Comparison of ENCODE assay signal across 9 mouse cellular contexts in the genomic region with DNA sequence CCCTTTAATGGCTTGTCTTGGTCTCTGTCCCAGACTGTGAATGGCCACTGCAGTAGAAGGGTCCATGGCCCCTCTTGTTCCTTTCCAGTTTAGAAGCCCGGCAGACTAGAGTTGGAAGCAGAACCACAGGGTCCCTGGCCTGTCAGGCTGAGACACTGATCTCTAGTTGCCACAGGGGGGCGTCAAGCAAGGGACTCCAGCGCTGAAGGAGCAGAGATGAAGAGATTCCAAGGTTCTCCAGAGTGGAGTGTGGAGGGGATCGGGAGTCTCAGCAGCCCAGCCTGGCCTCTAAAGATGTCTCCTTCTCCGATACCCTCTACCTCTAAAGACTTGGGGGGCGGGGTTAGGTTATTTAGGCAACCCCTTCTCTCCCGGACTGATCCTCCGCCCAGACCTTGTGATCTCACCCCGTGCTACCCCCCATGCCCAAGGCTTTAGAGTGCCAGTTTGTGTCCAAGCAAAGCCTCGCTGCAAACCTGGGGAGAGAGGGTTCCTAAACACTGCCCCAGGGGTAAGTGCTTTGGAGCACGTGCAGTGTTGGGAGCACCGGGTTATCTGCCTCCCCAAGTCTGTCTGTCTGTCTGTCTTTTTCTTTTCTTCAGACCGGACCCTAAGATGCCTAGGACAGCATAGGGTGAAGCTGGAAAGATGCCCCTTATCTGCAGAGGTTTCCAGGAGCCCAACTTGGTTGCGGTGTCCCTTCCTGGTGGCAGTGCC. TPM values are rescaled to one million over a fixed set of nuclear protein-coding genes. Genes with fewer than 3 reads are reported as not detected.
DNase-seq lines count a peak whose midpoint lies in the region; ATAC-seq and TF ChIP-seq lines count a peak whose summit lies in the region.
"Had no signal": no experiment of that assay in that cellular context is flagged by ENCODE, and none has a peak within 500 bp of the region (broad histone marks: within the 10 kb centered on the region; RNA-seq: fewer than 3 reads in every experiment).

No protein-coding gene starts in this region.

- peaks cover 47% of the 10 kb centered on the region for H3K4me1 ChIP-seq in heart, embryonic 12.5 days (replicated peaks)
- peaks cover 59% of the 10 kb centered on the region for H3K4me1 ChIP-seq in forebrain, embryonic 13.5 days
- peaks cover 50% of the 10 kb centered on the region for H3K4me1 ChIP-seq in limb, embryonic 15.5 days
- H3K4me1 ChIP-seq in stomach, postnatal 0 days (replicated peaks; ENCODE audit: control insufficient read depth, insufficient read depth), result no peaks in the 10 kb centered on the region; the same call in 1 of the 2 replicates

- no peaks in the 10 kb centered on the region for H3K36me3 ChIP-seq in heart, embryonic 12.5 days
- H3K36me3 ChIP-seq in forebrain, embryonic 13.5 days (ENCODE audit: poor library complexity, severe bottlenecking), result no peaks in the 10 kb centered on the region
- H3K36me3 ChIP-seq in limb, embryonic 15.5 days, result no peaks in the 10 kb centered on the region
- H3K36me3 ChIP-seq in stomach, postnatal 0 days (ENCODE audit: control insufficient read depth, insufficient read depth, low read length), result no peaks in the 10 kb centered on the region

- peak; percentile 61 for TF ChIP-seq CTCF in stomach, postnatal 0 days (IDR thresholded peaks at IDR 0.05; ENCODE audit: low read depth)

- H3K9ac ChIP-seq in heart, embryonic 12.5 days, result no peak overlapping the region
- H3K9ac ChIP-seq in forebrain, embryonic 13.5 days, result peak overlapping the region; percentile 80
- H3K9ac ChIP-seq in limb, embryonic 15.5 days, result no peak overlapping the region
- H3K9ac ChIP-seq in stomach, postnatal 0 days (ENCODE audit: low read length), result no peak overlapping the region

- peak overlapping the region; percentile 92 for H3K4me2 ChIP-seq in heart, embryonic 12.5 days
- peak overlapping the region; percentile 95 for H3K4me2 ChIP-seq in forebrain, embryonic 13.5 days
- H3K4me2 ChIP-seq in limb, embryonic 15.5 days, result peak overlapping the region; percentile 81
- no peak overlapping the region; the same call in 1 of the 2 replicates for H3K4me2 ChIP-seq in stomach, postnatal 0 days (replicated peaks; ENCODE audit: low read depth)

- H3K9me3 ChIP-seq in heart, embryonic 12.5 days (replicated peaks), result no peaks in the 10 kb centered on the region
- no peaks in the 10 kb centered on the region for H3K9me3 ChIP-seq in forebrain, embryonic 13.5 days (replicated peaks)
- H3K9me3 ChIP-seq in limb, embryonic 15.5 days, result no peaks in the 10 kb centered on the region
- H3K9me3 ChIP-seq in stomach, postnatal 0 days (ENCODE audit: control insufficient read depth, low read length), result no peaks in the 10 kb centered on the region

- H3K27me3 ChIP-seq in heart, embryonic 12.5 days (replicated peaks), result peaks cover 66% of the 10 kb centered on the region
- H3K27me3 ChIP-seq in forebrain, embryonic 13.5 days, result peaks cover 37% of the 10 kb centered on the region
- H3K27me3 ChIP-seq in limb, embryonic 15.5 days, result peaks cover 49% of the 10 kb centered on the region
- peaks cover 19% of the 10 kb centered on the region for H3K27me3 ChIP-seq in stomach, postnatal 0 days (ENCODE audit: control insufficient read depth, insufficient read depth, low read length)

- 4% methylated on average over 14 of the region's 14 CpGs for WGBS in heart, embryonic 12.5 days
- WGBS in forebrain, embryonic 13.5 days, result under 1% methylated on average over 14 of the region's 14 CpGs
- WGBS in limb, embryonic 15.5 days, result 3% methylated on average over 14 of the region's 14 CpGs
- WGBS in stomach, postnatal 0 days, result 6% methylated on average over 14 of the region's 14 CpGs

- no peak for DNase-seq in heart, adult 8-10 months (ENCODE audit: low spot score)
- peak; percentile 74 for DNase-seq in MN1 (ENCODE audit: low spot score)
- no peak for DNase-seq in stomach, postnatal 0 days (ENCODE audit: low spot score)
- DNase-seq in cerebellum, adult 9-10 months, result no peak
- DNase-seq in lung, postnatal 14 days, result no peak

- TF ChIP-seq EP300 in stomach, postnatal 0 days (optimal IDR thresholded peaks at IDR 0.05), result no peak

- H3K4me3 ChIP-seq in heart, embryonic 12.5 days, result peak overlapping the region; percentile 59
- H3K4me3 ChIP-seq in forebrain, embryonic 13.5 days, result peak overlapping the region; percentile 74
- peak overlapping the region; percentile 64; the same call in 1 of the 2 replicates for H3K4me3 ChIP-seq in limb, embryonic 15.5 days
- peak overlapping the region; percentile 33; the same call in 1 of the 2 replicates for H3K4me3 ChIP-seq in stomach, postnatal 0 days (ENCODE audit: low read depth, low read length)

- ATAC-seq in heart, embryonic 12.5 days (ENCODE audit: insufficient number of reproducible peaks, low FRiP score), result no peak
- ATAC-seq in forebrain, embryonic 13.5 days, result no peak
- no peak for ATAC-seq in limb, embryonic 15.5 days (ENCODE audit: insufficient number of reproducible peaks, low FRiP score, low TSS enrichment, low read depth)
- no peak for ATAC-seq in stomach, postnatal 0 days (ENCODE audit: low FRiP score, low TSS enrichment)

- no peak overlapping the region for H3K27ac ChIP-seq in heart, embryonic 12.5 days (ENCODE audit: poor library complexity, severe bottlenecking)
- peak overlapping the region; percentile 51; the same call in 1 of the 2 replicates for H3K27ac ChIP-seq in forebrain, embryonic 13.5 days
- H3K27ac ChIP-seq in limb, embryonic 15.5 days, result no peak overlapping the region
- H3K27ac ChIP-seq in stomach, postnatal 0 days (replicated peaks), result no peak overlapping the region

RNA-seq across cellular contexts. Expression of a gene that starts 2.7 kb away (rescaled TPM):
- 2.5 and 2.7 TPM in 2 replicates for polyA plus RNA-seq in heart, embryonic 12.5 days (2016; fragmentation: Nextera tagmentation; extraction: Ambion mirVana)
- total RNA-seq in heart, adult 8-10 months (2022), result 10 to 100 TPM in 3 of 4 experiments, 1 to 10 TPM in 1; 9.2 to 13.4 (median 12.3) TPM
- 10.9 and 14.4 TPM in 2 replicates for polyA plus RNA-seq in forebrain, embryonic 13.5 days (2015; fragmentation: Nextera tagmentation; extraction: Ambion mirVana)
- 6.3 and 8.7 TPM in 2 replicates for polyA plus RNA-seq in limb, embryonic 15.5 days (2015; fragmentation: Nextera tagmentation; extraction: Ambion mirVana)
- polyA plus RNA-seq in stomach, postnatal 0 days (2015; fragmentation: Nextera tagmentation; extraction: Ambion mirVana), result 0.75 and 0.80 TPM in 2 replicates

RNA-seq across cellular contexts. Expression of a gene that starts 36.8 kb away (rescaled TPM):
- polyA plus RNA-seq in heart, embryonic 12.5 days (2016; fragmentation: Nextera tagmentation; extraction: Ambion mirVana), result 0.45 and 2.2 TPM in 2 replicates
- under 1 TPM in 2 of 4 experiments, not detected in 2; 0.44 to 0.62 TPM for total RNA-seq in heart, adult 8-10 months (2022)
- 0.08 and 0.15 TPM in 2 replicates for polyA plus RNA-seq in forebrain, embryonic 13.5 days (2015; fragmentation: Nextera tagmentation; extraction: Ambion mirVana)
- 8.0 and 9.2 TPM in 2 replicates for polyA plus RNA-seq in limb, embryonic 15.5 days (2015; fragmentation: Nextera tagmentation; extraction: Ambion mirVana)
- 6.0 and 6.9 TPM in 2 replicates for polyA plus RNA-seq in stomach, postnatal 0 days (2015; fragmentation: Nextera tagmentation; extraction: Ambion mirVana)
- total RNA-seq: MEL had no signal
